Mouse (Mus musculus) adrenal gland, postnatal 25 days (tissue): ENCODE results near the gene Atg101. TPM values are rescaled to one million over a fixed set of nuclear protein-coding genes. Genes with fewer than 3 reads are reported as not detected.

ENCODE experiments used
- DNase-seq: peaks from one replicate; pipeline ENCODE4 v3.0.0; 2021; ENCODE audit warnings: mixed read lengths
- total RNA-seq: library from RNA; stranded (reverse); gene quantifications from 2 replicates; pipeline ENCODE4 v1.2.3, GENCODE M21; 2021

The Atg101 gene
- total RNA-seq, 1 experiment from 2014 or later, result 40.6 TPM

DNA sequence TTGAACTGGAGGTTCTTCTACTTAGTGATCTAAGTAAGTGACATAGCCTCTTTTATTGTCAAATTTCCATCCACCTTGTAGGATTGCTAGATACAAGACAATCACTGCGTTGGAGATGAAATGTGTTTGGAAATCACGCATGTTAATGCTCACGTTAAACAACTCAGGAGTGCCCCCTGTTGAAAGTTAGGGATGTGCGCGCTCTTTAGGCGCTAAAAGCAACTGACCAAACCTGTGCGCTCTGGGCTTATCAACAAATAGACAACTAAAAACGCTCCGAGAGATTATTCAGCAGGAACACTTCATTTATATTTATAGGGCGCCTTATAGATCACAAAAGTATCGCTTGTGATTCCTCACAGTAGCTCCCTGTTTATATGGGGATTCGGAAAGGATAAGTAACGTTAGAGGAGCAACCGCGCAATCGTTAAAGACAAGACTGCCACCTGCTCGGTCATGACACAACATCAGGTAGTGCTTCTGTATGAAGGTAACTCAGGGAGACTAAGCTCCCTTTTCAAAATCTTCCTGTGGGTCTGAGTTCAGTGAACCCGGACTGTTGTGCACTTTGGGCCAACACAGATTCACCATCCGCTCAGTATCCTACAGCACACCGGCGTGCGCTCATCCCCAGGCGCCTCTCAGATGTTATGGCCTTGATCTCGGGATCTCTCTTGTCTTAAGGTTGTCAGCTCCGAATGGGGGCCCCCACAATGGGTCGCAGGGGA, 725 bp upstream of the Atg101 start:
- no peak for DNase-seq

DNA sequence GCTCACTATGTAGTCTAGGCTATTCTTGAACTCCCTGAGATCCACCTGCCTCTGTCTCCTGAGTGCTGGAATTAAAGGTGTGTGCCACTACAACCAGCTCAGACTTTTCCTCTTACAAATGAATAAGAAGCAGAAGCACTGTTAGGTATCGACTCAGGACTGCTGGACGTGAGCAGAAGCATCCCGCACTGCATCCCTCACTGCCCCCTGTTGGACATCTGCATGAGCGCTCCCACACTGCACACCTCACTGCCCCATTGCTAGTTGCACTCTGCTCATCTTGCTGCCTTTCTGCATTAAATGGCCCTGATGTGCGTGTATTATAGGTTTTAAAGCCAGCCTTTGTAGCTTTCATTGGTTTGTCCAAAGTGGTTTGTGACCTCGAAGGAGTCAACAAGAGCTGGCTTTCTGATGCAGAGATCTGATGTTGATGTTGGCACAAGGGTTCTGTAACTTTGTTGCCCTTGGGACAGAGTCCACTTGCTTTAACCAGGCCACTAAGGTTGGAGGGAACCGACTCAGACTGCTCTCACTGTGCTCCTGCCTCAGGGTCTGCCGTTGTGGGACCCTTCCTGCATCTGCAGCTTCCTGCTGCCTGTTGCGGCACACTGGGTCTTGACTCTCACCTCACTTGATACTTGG, 2.2 kb downstream of the Atg101 start:
- DNase-seq, result no peak

DNA sequence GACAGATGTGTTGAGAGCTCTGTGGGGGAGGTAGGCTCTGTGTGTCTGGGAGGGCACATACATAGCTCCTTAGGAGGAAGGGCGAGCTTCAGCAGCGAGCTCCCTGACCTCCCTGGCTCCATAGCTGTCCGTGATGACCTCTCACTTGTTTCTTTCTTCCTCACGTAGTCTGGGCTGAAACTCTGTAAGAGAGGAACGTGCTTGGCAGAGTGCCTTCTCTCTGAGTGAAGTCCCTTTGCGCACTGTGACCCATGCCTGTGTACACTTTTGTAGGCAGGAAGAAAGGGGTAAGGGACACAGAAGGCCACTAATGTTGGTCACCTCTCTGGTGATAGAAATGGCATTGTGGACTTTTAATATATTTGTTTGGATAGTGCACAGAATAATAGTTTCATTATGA, 3.3 kb downstream of the Atg101 start:
- no peak for DNase-seq

DNA sequence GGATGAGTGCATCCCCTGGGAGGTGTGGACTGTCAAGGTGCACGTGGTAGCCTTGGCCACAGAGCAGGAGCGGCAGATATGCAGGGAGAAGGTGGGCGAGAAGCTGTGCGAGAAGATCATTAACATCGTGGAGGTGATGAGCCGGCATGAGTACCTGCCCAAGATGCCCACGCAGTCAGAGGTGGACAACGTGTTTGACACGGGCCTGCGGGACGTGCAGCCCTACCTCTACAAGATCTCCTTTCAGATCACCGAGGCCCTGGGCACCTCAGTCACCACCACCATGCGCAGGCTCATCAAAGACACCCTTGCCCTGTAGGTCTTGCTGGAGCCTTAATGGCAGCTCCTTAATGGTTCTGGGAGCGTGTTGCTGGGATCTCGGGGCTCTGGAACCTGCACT, 6.3 kb downstream of the Atg101 start:
- DNase-seq, result no peak

DNA sequence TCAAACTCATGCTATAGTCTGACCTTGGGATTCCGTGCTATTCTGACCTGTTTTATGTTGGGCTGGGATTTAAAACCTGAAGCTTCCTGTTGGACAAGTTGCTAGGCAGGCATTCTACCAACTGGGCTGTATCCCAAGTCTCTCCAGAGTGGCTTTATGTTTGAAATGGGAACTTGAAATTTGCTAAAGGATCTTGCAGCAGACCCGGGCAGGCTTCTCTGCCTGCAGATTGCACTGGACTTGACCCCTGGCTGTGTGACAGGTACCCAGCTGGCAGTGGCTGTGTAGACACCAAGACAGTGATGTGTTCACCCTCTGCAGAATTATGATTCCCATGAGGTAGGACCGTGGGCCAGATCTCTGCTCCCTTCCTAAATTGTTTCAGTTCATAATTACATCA, 7.9 kb downstream of the Atg101 start:
- DNase-seq, result no peak

DNA sequence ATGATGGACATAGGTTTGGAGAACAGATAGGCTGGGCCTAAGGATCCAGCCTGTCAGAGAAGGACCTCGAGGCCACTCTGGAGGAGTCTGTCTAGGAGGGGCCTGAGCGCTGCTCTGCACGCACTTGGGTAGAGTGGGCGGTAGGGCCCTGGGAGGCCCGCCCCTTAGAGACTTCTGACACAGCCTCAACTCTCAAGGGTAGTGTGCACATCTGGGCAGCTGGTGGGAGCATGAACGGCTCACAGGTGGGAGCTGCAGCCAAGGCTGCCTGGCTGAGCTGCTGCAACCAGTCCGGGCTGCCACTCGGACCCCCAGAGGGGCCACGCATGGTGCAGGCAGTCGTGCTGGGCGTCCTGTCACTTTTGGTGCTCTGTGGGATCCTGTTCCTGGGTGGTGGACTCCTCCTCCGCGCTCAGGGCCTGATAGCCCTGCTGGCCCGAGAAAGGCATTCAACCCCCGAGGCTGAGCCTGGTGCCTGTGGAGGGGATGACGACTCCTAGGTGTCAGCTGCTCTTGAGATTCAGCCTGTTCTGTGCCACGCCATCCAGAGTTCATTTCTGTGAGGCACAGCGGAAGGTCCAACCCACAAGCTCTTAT, 9.1 kb downstream of the Atg101 start, which contains the start of gene 6030408B16Rik:
Gene 6030408B16Rik, plus strand, starts transcription at position 188 of the 597 bp plus-strand sequence.
- no peak for DNase-seq

DNA sequence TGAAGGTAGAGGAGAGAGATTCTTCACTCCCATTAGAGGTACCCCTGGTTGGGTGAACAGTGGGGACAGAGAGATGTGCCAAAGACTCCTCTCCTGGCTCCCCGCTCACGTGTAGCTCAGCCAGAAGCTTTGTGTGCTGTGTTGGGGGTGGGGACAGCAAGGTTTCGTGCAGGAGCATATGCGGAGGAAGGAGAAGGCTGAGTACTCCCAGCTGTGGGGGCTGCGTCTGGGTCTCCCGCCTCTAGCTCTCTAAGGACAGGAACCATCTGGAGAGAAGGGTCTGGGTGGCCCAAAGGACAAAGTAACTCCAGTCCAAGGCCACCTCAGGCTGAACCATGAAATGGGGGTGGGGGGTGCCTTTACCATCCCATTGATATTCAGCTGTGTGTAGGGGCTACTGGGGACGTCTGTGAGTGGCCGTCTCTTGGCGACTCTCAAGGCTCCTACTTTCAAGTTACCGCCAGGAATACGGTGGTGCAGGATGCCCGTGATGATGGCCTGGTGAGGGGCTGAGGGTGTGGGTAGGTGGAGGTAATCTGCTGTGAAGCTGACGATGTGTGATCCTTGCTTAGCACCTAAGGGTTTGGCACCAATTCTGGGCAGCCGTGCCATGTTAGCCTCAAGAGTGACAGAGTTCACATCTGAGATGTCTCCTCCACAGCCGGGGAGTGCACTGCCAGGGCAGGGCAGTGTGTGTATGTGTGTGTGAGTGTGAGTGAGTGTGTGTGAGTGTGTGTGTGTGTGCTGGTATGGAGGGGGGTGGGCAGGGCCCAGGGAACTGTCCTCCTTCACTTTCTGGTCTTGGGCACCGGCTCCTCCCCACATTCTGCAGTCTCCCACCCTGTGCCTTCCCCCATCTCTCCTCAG, 10.2 kb downstream of the Atg101 start:
- no peak for DNase-seq

DNA sequence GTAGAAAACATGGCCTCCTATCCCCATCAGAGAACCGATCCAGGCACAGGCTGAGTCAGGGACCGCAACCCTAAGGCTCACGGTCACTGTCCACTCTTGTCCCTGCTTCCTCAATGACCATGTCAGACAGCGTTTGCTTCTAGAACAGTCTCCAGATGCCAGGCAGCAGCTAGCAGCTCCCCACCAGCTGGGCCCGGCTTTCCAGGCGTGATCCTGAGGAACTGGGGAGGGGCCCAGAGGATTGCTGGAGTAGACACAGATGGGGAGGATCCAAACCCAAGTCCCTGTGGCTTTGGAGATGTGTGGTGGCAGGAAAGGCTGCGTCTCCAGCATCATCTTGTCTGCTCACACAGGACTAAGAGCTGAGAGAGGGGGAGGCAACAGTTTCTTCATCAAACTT, 11.0 kb downstream of the Atg101 start:
- no peak for DNase-seq

DNA sequence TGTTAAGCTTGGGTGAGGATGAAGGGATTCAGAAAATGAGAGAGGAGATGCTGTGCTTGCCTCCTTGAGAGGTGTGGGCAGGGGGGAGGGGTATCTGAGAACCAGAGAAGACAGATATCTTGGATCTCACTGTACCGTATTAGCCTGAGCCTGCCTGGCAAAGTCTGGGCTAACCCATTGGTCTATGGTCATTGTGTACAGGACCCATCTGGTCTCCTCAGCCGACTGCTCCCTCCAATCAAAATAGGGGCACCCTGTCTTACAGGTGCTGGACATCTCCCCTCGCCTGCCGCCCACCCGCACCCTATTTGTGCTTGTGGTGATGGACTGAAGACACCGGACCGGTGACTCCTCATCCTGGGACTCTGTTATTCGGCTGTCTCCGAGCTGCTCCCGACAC, 11.5 kb downstream of the Atg101 start:
- no peak for DNase-seq

DNA sequence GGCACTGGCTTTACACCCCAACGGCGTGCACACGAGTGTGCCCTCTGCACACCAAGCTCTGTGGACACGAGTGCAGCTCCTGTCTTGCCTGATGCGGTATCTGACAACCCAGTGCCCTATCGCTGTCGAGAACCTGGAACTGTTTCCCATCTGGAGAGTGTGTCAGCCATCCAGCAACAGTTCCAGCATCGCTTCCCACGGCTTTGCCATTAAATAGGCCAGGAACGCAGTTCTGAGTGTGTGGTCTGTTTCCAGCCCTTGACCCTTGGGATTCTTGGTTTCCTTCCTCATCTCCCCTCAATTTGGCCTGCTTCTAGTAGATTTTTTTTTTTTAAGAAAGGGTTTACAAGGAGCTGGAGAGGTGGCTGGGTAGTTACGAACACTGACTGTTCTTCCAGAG, 12.0 kb downstream of the Atg101 start:
- DNase-seq, result no peak

DNA sequence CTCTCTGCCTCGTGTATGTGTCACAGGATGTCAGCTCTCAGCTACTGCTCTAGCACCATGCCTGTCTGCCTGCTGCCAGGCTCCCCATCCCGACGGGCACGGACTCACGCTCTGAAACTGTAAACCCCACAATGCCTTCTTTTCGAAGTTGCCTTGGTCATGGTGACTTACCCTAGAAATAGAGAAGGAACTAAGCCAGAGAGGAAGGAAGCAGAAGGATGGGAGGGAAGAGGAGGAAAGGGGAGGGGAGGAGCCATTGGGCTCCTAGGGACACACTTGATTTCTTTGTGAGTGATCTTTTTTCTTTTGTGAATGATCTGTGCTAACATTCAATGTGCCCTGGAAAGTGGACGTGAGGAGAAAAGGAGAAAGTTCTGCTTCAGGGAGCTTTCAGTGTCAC, 13.9 kb downstream of the Atg101 start:
- no peak for DNase-seq

DNA sequence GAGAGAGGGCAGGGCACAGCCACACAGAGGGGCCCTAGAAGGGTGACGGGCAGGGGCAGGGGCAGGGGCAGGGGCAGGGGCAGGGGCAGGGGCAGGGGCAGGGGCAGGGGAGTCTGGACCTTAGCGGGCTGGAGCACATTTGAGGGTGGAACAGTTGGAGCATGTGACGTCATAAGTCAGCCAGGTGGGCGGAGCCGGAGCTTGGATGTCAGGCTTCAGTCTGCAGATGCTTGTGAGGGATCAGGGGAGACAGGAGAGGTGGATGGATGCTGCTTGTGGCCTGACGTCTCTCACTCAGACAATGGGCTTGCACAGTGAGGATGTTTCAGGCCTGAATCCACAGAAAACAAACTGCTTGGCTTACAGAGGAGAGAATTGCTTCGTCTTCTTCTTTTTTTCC, 14.5 kb downstream of the Atg101 start:
- no peak for DNase-seq

DNA sequence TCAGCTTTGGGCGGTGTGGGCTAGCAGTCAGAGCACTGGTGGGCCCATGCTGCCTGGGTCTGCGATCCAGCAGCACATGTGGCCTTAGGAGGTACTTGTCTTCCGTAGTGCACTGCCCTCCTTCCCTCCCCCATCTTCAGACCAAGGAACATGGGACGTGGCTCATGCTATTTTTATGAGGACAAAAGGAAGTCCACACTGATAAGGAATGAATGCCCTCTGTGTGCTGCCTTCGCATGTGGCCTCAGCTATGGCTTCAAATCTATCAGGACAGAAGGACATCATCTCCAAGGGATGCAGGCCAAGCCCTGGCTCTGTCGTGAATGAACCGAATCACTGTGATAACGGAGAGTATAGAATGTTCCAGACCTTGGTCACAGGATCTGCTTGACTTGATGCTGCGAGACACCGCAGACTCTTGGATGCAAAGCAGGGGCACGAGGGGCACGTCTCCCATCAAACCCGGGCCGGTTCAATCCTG, 15.4 kb downstream of the Atg101 start:
- DNase-seq, result no peak

DNA sequence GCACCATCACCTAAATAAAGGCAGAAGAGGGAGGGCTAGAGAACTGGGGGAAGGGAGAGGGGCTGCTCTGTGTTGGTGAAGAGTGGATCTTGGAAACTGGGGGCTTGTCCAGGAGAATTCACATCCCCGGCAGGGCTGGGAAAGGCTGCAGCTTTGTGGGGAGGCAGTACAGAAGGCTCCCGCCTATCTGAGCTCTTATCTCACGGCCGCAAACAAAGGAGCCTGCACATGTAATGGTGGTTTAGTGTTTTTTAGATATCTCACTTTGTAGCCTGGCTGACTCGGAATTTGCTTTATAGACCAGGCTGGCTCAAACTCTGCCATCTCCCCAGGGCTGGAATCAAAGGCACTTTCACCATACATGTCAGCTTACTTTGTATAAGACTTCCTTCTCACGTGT, 16.1 kb downstream of the Atg101 start:
- no peak for DNase-seq

DNA sequence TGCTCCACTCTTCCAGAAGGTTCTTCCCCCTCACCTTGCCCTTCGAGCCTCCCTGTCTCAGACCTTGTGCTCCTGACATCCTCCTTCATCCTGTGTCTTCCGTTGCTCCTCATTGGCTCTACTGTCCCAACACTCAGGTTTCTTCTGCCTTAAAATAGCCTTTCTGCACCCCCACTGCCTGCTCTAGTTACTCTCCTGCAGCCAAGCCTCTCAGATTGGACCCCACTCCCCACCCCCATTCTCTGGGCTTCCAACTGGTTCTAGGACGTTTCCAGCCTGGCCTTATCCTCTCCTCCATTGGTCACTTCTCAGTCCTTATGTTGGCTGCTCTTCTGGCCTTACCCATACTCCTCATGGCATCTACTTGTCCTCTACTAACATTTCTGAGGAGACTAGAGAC, 18.1 kb downstream of the Atg101 start:
- DNase-seq, result no peak

DNA sequence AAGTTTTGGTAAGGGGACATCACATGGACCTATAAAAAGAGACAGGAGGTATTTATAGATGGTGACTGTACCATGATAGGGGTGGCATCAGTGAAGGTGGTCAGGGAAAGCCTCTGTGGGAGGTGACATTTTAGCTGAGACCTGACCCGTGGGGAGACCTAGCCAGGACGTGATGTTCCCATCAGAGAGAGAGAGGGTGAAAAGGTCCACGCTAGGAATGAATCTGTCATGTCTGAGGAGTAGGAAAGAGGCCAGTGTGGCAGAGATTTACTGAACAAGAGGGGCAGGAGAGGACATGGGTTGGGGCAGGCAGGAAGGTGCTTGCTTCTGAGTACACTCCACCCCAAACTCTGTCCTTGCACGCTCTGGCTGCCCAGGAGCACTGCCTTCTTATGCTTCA, 19.8 kb downstream of the Atg101 start:
- DNase-seq, result no peak

DNA sequence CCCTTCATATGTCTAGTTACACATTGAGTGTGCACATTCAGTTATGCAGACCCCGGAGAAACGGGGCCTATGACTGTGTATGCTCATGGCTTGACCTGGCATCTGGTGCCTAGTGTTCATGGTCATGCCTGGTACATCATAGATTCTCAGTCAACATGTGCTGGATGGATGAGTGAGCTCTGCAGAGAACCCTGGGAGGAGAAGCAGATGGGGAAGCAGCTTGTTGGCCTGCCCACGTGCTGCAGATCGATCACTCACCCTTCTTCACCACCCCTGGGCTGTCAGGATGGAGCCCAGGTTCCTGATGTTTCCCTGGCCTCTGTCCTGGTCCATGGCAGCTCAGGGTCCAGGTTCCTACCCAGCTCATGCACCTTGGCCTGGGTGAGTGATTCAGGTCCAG, 22.4 kb downstream of the Atg101 start:
- no peak for DNase-seq

DNA sequence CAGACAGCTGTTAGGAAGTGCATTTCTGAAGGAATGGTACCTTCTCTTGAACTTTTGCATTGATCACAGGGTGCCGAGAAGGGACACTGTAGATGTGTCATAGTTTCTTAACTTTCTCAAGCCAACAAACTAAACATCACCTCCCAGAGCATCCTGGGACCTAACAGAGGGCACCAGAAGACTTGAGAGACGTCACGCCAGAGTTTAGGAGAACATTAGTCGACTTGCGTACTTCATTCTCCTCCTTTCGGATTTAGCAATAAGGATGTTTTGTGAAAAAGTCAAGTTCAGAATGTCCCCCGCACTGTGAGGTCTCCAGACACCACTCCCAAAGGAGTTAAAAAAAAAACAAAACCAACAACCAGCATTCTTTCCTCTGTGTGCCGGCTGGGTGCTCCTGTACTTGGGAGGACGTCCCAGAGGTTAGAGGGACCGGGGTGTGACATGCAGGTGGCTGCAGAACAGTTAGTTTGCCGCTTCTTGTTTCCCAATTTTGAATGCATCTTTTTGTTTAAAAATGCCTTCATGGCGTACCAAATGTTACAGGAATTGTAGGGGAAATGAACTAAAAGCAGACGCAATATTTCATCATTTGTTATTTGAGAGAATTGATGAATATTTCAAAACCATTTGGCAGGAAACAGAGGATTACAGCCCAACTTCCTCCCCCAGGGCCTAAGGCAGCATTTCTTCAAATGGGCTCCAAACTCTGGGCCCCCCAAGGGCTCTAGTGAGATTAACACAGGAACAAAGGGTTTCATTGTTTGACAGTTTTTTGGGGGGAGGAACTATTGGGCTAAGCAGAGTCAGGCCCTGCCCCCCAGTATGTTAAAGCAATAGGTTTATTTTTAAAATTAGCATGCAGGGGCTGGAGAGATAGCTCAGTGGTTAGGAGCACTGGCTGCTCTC, 24.6 kb downstream of the Atg101 start:
- no peak for DNase-seq

DNA sequence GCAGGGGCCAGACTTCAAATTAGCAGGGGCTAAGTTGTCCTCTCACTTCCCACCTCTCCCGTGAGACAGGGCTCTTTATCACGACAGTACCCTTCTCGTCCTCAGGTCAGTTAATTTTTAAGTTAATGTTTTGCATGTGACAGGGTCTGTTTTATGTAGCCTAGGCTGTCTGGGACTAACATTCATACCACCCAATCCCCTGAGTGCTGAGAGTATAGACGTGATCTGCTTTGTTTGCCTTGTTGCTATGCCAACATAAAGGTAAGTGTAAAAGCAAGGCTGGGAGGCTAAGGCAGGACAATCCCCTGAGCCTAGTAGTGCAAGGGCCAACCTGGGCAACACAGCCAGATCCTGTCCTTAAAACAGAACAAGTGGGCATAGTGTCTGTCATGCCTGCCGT, 25.4 kb downstream of the Atg101 start:
- DNase-seq, result no peak

DNA sequence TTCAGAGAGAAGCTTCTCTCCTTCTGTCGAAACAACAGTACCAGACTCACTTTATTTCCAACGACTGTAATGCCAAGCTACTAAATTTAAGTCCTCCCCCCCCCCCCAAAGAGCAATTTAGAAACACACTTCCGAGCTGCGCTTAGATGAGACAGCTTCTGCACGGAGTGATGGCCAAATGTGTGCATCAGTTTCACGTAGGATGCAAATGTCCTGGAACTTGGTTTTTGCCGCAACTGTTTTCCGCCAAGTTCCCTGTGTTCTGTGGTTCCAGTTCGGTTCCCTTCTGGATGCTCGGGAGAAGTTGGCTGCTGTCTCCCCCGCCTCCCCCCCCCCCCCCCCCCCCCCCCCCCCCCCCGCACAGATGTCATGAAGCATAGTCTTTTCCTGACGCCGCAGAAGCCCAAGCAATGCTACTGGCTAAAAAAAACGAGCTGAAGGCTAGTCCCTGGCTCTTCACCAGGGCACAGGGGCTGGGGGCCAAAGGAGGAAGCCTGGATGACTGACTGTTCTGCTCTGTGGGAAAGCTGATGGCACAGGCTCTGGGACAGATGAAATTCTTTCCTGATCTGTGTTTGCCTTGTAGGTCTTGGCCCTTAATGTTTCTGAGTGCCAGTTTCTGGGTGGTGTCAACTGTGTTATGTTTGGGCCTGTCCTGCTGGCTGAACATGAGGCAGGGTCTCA, 27.2 kb downstream of the Atg101 start:
- DNase-seq, result no peak

DNA sequence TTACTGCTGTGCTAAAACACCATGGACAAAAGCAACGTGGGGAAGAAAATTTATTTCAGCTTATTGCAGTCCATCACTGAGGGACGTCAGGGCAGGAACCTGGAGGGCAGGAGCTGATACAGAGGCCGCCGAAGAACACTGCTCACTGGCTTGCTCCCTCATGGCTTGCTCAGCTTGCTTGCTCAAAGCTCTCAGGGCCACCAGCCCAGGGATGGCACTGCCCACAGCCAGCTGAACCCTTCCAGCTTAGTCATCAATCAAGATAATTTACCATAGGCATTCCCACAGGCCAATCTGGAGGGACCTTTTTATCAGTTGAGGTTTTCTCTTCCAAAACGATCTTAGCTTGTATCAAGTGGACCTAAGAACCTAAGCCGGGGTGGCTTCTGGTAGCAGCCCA, 27.9 kb downstream of the Atg101 start:
- DNase-seq, result no peak
